Mouse (Mus musculus) embryonic facial prominence, embryonic 14.5 days (tissue): Measurements from ENCODE around the gene Srebf2. TPM values are rescaled to one million over a fixed set of nuclear protein-coding genes. Genes with fewer than 3 reads are reported as not detected.

Source experiments
- ATAC-seq: fragments of 200-750 bp; cut with Nextera tagmentation; 2 replicates; pipeline ENCODE4 v1.8.0; 2017; ENCODE audit warnings: low read depth, moderate number of reproducible peaks, moderate TSS enrichment
- DNase-seq: peaks from one replicate; pipeline ENCODE4 v3.0.0-alpha.2; 2015; ENCODE audit warnings: low spot score
- H3K27ac ChIP-seq: fragments of 300-500 bp; sonication (generic); replicated peaks from 2 replicates; pipeline ENCODE4 v1.5.1; 2014; ENCODE audit warnings: low read depth, mild to moderate bottlenecking, low read length, moderate library complexity
- H3K27me3 ChIP-seq: fragments of 300-500 bp; sonication (generic); replicated peaks from 2 replicates; pipeline ENCODE4 v1.6.1; 2014; ENCODE audit warnings: low read length; ENCODE audit not compliant: control insufficient read depth, insufficient read depth
- H3K36me3 ChIP-seq: fragments of 300-500 bp; sonication (generic); 2 replicates; pipeline ENCODE4 v1.6.1; 2014; ENCODE audit warnings: low read length, mixed read lengths; ENCODE audit not compliant: control insufficient read depth, insufficient read depth
- H3K4me1 ChIP-seq: fragments of 300-500 bp; sonication (generic); 2 replicates; pipeline ENCODE4 v1.6.1; 2014; ENCODE audit warnings: antibody characterized with exemption, low read length; ENCODE audit not compliant: control insufficient read depth, insufficient read depth
- H3K4me2 ChIP-seq: fragments of 300-500 bp; sonication (generic); 2 replicates; pipeline ENCODE4 v1.6.1; 2014; ENCODE audit warnings: low read depth, mild to moderate bottlenecking, low read length, moderate library complexity, mixed read lengths
- H3K4me3 ChIP-seq: fragments of 300-500 bp; sonication (generic); 2 replicates; pipeline ENCODE4 v1.5.1; 2014; ENCODE audit warnings: low read depth, mild to moderate bottlenecking, low read length
- H3K9ac ChIP-seq: fragments of 300-500 bp; sonication (generic); 2 replicates; pipeline ENCODE4 v1.6.1; 2014; ENCODE audit warnings: low read depth, mild to moderate bottlenecking, low read length, moderate library complexity, mixed read lengths
- H3K9me3 ChIP-seq: fragments of 300-500 bp; sonication (generic); 2 replicates; pipeline ENCODE4 v1.6.1; 2016; ENCODE audit warnings: low read length; ENCODE audit not compliant: control insufficient read depth
- WGBS: fragments of 180-500 bp; shearing (Covaris S2); extraction: QIAGEN DNeasy Blood & Tissue Kit; methylation state at CpG from one replicate; pipeline ENCODE4 v1.1.7; 2014; 5-methylcytosine and 5-hydroxymethylcytosine counted together
- polyA plus RNA-seq: library from polyadenylated mRNA; unstranded; fragments of >200 nt; fragmentation: Nextera tagmentation; extraction: Ambion mirVana; gene quantifications from 2 replicates; pipeline ENCODE4 v1.2.1, GENCODE M21; 2014

The Srebf2 gene
- polyA plus RNA-seq, 1 experiment from 2014 or later, result 99.2 TPM

GRCm38 (mm10) chr15:82203090-82203489 is 56.1 kb downstream of the Srebf2 start:
- peaks cover 81% of the 10 kb centered on the region for H3K36me3 ChIP-seq
- H3K4me1 ChIP-seq, result no peaks in the 10 kb centered on the region
- peaks cover 32% of the 10 kb centered on the region for H3K27me3 ChIP-seq
- H3K4me3 ChIP-seq, result no peak overlapping the region
- no peak for ATAC-seq
- H3K4me2 ChIP-seq, result no peak overlapping the region
- no peak overlapping the region for H3K9ac ChIP-seq
- WGBS, result 96% methylated on average over 10 of the region's 10 CpGs
- H3K27ac ChIP-seq, result no peak overlapping the region
- no peaks in the 10 kb centered on the region for H3K9me3 ChIP-seq
- DNase-seq, result no peak

GRCm38 (mm10) chr15:82203611-82204351 is 56.8 kb downstream of the Srebf2 start:
- DNase-seq, result no peak
- no peak for ATAC-seq
- no peaks in the 10 kb centered on the region for H3K4me1 ChIP-seq
- no peaks in the 10 kb centered on the region for H3K9me3 ChIP-seq
- H3K4me2 ChIP-seq, result no peak overlapping the region
- H3K9ac ChIP-seq, result no peak overlapping the region
- WGBS, result 77% methylated on average over 20 of the region's 20 CpGs
- peaks cover 37% of the 10 kb centered on the region for H3K27me3 ChIP-seq
- peaks cover 74% of the 10 kb centered on the region for H3K36me3 ChIP-seq
- no peak overlapping the region for H3K27ac ChIP-seq
- no peak overlapping the region for H3K4me3 ChIP-seq

GRCm38 (mm10) chr15:82204680-82205371 is 57.8 kb downstream of the Srebf2 start:
- H3K9ac ChIP-seq, result no peak overlapping the region
- H3K4me2 ChIP-seq, result no peak overlapping the region
- no peak overlapping the region for H3K27ac ChIP-seq
- peaks cover 64% of the 10 kb centered on the region for H3K36me3 ChIP-seq
- DNase-seq, result no peak
- H3K9me3 ChIP-seq, result no peaks in the 10 kb centered on the region
- H3K4me3 ChIP-seq, result no peak overlapping the region
- no peak for ATAC-seq
- WGBS, result 49% methylated on average over 10 of the region's 10 CpGs
- peaks cover 48% of the 10 kb centered on the region for H3K27me3 ChIP-seq
- no peaks in the 10 kb centered on the region for H3K4me1 ChIP-seq

GRCm38 (mm10) chr15:82206365-82207104 is 59.6 kb downstream of the Srebf2 start:
- H3K27ac ChIP-seq, result no peak overlapping the region
- DNase-seq (peak; percentile 64), ATAC-seq (peak; percentile 54)
- H3K4me2 ChIP-seq, result no peak overlapping the region
- 42% methylated on average over 5 of the region's 9 CpGs for WGBS
- no peaks in the 10 kb centered on the region for H3K9me3 ChIP-seq
- peaks cover 65% of the 10 kb centered on the region for H3K27me3 ChIP-seq
- H3K4me3 ChIP-seq, result no peak overlapping the region
- no peak overlapping the region for H3K9ac ChIP-seq
- peaks cover 48% of the 10 kb centered on the region for H3K36me3 ChIP-seq
- no peaks in the 10 kb centered on the region for H3K4me1 ChIP-seq

GRCm38 (mm10) chr15:82207105-82207459 is 60.1 kb downstream of the Srebf2 start:
- no peaks in the 10 kb centered on the region for H3K9me3 ChIP-seq
- DNase-seq, result no peak
- H3K4me1 ChIP-seq, result 0 out of 2 replicates have a peak, but pooled peaks cover 3% of the 10 kb centered on the region
- no peak overlapping the region for H3K9ac ChIP-seq
- no peak overlapping the region for H3K4me2 ChIP-seq
- no peak overlapping the region for H3K4me3 ChIP-seq
- peaks cover 42% of the 10 kb centered on the region for H3K36me3 ChIP-seq
- ATAC-seq, result no peak
- WGBS, result 10% methylated on average over 33 of the region's 34 CpGs
- H3K27me3 ChIP-seq, result peaks cover 70% of the 10 kb centered on the region
- no peak overlapping the region for H3K27ac ChIP-seq

- 19% methylated on average over 30 of the region's 30 CpGs for WGBS
- H3K4me1 ChIP-seq, result 0 out of 2 replicates have a peak, but pooled peaks cover 3% of the 10 kb centered on the region
- no peak for ATAC-seq
- no peak overlapping the region for H3K27ac ChIP-seq
- no peak overlapping the region for H3K4me3 ChIP-seq
- peaks cover 37% of the 10 kb centered on the region for H3K36me3 ChIP-seq
- H3K4me2 ChIP-seq, result no peak overlapping the region
- H3K9me3 ChIP-seq, result no peaks in the 10 kb centered on the region
- no peak for DNase-seq
- H3K27me3 ChIP-seq, result peaks cover 76% of the 10 kb centered on the region
- no peak overlapping the region for H3K9ac ChIP-seq
These were observed 60.7 kb downstream of the Srebf2 start for GRCm38 (mm10) chr15:82207504-82208219.

- no peak for ATAC-seq
- H3K9ac ChIP-seq, result no peak overlapping the region
- 0 out of 2 replicates have a peak, but pooled peaks cover 3% of the 10 kb centered on the region for H3K4me1 ChIP-seq
- peaks cover 83% of the 10 kb centered on the region for H3K27me3 ChIP-seq
- H3K4me2 ChIP-seq, result no peak overlapping the region
- H3K4me3 ChIP-seq, result no peak overlapping the region
- no peaks in the 10 kb centered on the region for H3K9me3 ChIP-seq
- H3K27ac ChIP-seq, result no peak overlapping the region
- WGBS, result 85% methylated on average over 8 of the region's 8 CpGs
- DNase-seq, result no peak
- H3K36me3 ChIP-seq, result peaks cover 30% of the 10 kb centered on the region
These were observed 61.3 kb downstream of the Srebf2 start for GRCm38 (mm10) chr15:82208307-82208706.
